ENCODE assay signal across 26 mouse cellular contexts in the genomic region with DNA sequence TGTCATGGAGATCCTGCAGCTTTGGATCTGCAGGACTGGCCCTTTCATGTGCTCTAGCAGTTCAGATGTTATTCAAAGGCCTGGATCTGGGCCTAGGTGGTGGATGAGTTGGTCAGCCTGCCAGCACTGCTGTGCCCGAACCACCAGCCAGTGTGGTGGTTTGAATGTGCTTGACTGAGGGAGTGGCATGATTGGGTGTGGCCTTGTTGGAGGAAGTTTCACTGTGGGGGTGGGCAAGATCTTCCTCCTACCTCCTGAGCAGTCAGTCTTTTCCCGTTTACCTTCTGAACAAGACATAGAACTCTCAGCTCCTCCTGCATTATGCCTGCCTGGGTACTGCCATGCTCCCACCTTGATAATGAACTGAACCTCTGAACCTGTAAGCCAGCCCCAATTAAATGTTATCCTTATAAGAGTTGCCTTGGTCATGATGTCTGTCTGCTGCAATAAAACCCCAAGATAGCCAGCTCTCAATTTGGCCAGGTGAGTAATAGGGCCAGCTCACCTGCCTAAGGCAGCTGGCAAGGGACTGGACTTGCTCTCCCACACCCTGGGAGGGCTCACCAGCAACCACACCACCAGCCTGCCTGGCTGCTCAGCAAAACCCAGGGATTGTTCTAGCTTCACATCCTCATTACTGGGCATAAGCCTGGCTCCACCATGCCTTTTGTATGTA. TPM values are rescaled to one million over a fixed set of nuclear protein-coding genes. Genes with fewer than 3 reads are reported as not detected.
DNase-seq lines count a peak whose midpoint lies in the region; ATAC-seq lines count a peak whose summit lies in the region.
"Had no signal": no experiment of that assay in that cellular context is flagged by ENCODE, and none has a peak within 500 bp of the region (broad histone marks: within the 10 kb centered on the region; RNA-seq: fewer than 3 reads in every experiment).

No protein-coding gene starts in this region.

- H3K36me3 ChIP-seq in heart, embryonic 12.5 days, result peaks cover 53% of the 10 kb centered on the region
- H3K36me3 ChIP-seq in forebrain, embryonic 13.5 days (ENCODE audit: poor library complexity, severe bottlenecking), result peaks cover 53% of the 10 kb centered on the region

- no peak overlapping the region for H3K27ac ChIP-seq in heart, embryonic 12.5 days (ENCODE audit: poor library complexity, severe bottlenecking)
- H3K27ac ChIP-seq in forebrain, embryonic 13.5 days, result no peak overlapping the region
- H3K27ac ChIP-seq: gastrocnemius, adult 2 months; hindbrain, postnatal 0 days; limb, embryonic 13.5 days; midbrain, embryonic 10.5 days had no signal

- no peak overlapping the region for H3K9ac ChIP-seq in heart, embryonic 12.5 days
- no peak overlapping the region for H3K9ac ChIP-seq in forebrain, embryonic 13.5 days
- H3K9ac ChIP-seq: limb, embryonic 13.5 days; liver, postnatal 0 days had no signal

- no peak overlapping the region for H3K4me2 ChIP-seq in heart, embryonic 12.5 days
- no peak overlapping the region for H3K4me2 ChIP-seq in forebrain, embryonic 13.5 days
- H3K4me2 ChIP-seq: heart, embryonic 11.5 days; limb, embryonic 13.5 days had no signal

- no peak overlapping the region for H3K4me3 ChIP-seq in heart, embryonic 12.5 days
- no peak overlapping the region for H3K4me3 ChIP-seq in forebrain, embryonic 13.5 days
- H3K4me3 ChIP-seq: gastrocnemius, adult 2 months; limb, embryonic 13.5 days; midbrain, embryonic 10.5 days had no signal

- DNase-seq in heart, adult 11 months, result peak; percentile 77
- DNase-seq in 3134 (ENCODE audit: extremely low read depth, insufficient read length, low spot score), result peak; percentile 58
- peak; percentile 35 for DNase-seq in NIH3T3 (ENCODE audit: low read depth)
- DNase-seq in urinary bladder, adult 18-20 months (ENCODE audit: low spot score in 2 of 2), result no peak
- DNase-seq in adipocyte (ENCODE audit: low spot score), result no peak
- DNase-seq: cerebellum, adult 11-12 months; embryo, embryonic 11 days; gastrocnemius, adult 2 months; heart, postnatal 10 days; kidney, adult 9 months; kidney, postnatal 14 days; liver, postnatal 0 days; lung, postnatal 14 days; right cerebral cortex, postnatal 14 days had no signal

- 75% methylated on average over 2 of the region's 2 CpGs for WGBS in heart, embryonic 12.5 days
- 91% methylated on average over 2 of the region's 2 CpGs for WGBS in forebrain, embryonic 13.5 days

- no peaks in the 10 kb centered on the region for H3K9me3 ChIP-seq in heart, embryonic 12.5 days (replicated peaks)
- no peaks in the 10 kb centered on the region for H3K9me3 ChIP-seq in forebrain, embryonic 13.5 days (replicated peaks)
- H3K9me3 ChIP-seq: limb, embryonic 13.5 days; midbrain, embryonic 10.5 days had no signal

- no peaks in the 10 kb centered on the region for H3K27me3 ChIP-seq in heart, embryonic 12.5 days (replicated peaks)
- H3K27me3 ChIP-seq in forebrain, embryonic 13.5 days, result no peaks in the 10 kb centered on the region
- H3K27me3 ChIP-seq: limb, embryonic 13.5 days had no signal

- ATAC-seq in heart, embryonic 12.5 days (ENCODE audit: insufficient number of reproducible peaks, low FRiP score), result no peak
- ATAC-seq in megakaryocyte, adult 5-6 weeks (ENCODE audit: poor library complexity, severe bottlenecking), result peak; percentile 56; the same call in 1 of the 2 replicates
- no peak for ATAC-seq in forebrain, embryonic 13.5 days
- ATAC-seq: forebrain, embryonic 14.5 days; hindbrain, postnatal 0 days; intestine, embryonic 16.5 days; liver, postnatal 0 days had no signal

- H3K4me1 ChIP-seq in heart, embryonic 12.5 days (replicated peaks), result no peaks in the 10 kb centered on the region
- no peaks in the 10 kb centered on the region for H3K4me1 ChIP-seq in forebrain, embryonic 13.5 days
- H3K4me1 ChIP-seq: limb, embryonic 13.5 days; midbrain, embryonic 10.5 days had no signal

RNA-seq across cellular contexts. Expression of gene Nfya, which starts 23.8 kb away (rescaled TPM):
- polyA plus RNA-seq in heart, embryonic 12.5 days (2016; fragmentation: Nextera tagmentation; extraction: Ambion mirVana), result 13.7 and 14.0 TPM in 2 replicates
- 83.3 and 85.2 TPM in 2 replicates for total RNA-seq in megakaryocyte, adult 5-6 weeks (2015)
- total RNA-seq in megakaryocyte, adult 5-6 weeks (2017), result 32.8 and 47.1 TPM in 2 replicates
- polyA plus RNA-seq in forebrain, embryonic 13.5 days (2015; fragmentation: Nextera tagmentation; extraction: Ambion mirVana), result 14.8 and 17.8 TPM in 2 replicates

RNA-seq across cellular contexts. Expression of gene Oard1, which starts 23.9 kb away (rescaled TPM):
- 43.6 and 45.4 TPM in 2 replicates for polyA plus RNA-seq in heart, embryonic 12.5 days (2016; fragmentation: Nextera tagmentation; extraction: Ambion mirVana)
- total RNA-seq in megakaryocyte, adult 5-6 weeks (2015), result 40.3 and 42.5 TPM in 2 replicates
- 52.8 and 53.3 TPM in 2 replicates for total RNA-seq in megakaryocyte, adult 5-6 weeks (2017)
- 74.4 and 85.8 TPM in 2 replicates for polyA plus RNA-seq in forebrain, embryonic 13.5 days (2015; fragmentation: Nextera tagmentation; extraction: Ambion mirVana)

RNA-seq across cellular contexts. Expression of gene Treml1, which starts 26.2 kb away (rescaled TPM):
- polyA plus RNA-seq in heart, embryonic 12.5 days (2016; fragmentation: Nextera tagmentation; extraction: Ambion mirVana), result 4.3 and 6.1 TPM in 2 replicates
- 0.29 and 0.39 TPM in 2 replicates for total RNA-seq in megakaryocyte, adult 5-6 weeks (2015)
- 0.40 TPM in 1 of 2 replicates, not detected in the other for total RNA-seq in megakaryocyte, adult 5-6 weeks (2017)
- 0.49 and 1.4 TPM in 2 replicates for polyA plus RNA-seq in forebrain, embryonic 13.5 days (2015; fragmentation: Nextera tagmentation; extraction: Ambion mirVana)
- total RNA-seq: gastrocnemius, adult 2 months; layer of hippocampus, postnatal 25 days had no signal
- polyA plus RNA-seq: hindbrain, postnatal 0 days had no signal

RNA-seq across cellular contexts. Expression of gene Trem2, which starts 39.7 kb away (rescaled TPM):
- 1.5 and 1.7 TPM in 2 replicates for polyA plus RNA-seq in heart, embryonic 12.5 days (2016; fragmentation: Nextera tagmentation; extraction: Ambion mirVana)
- total RNA-seq in megakaryocyte, adult 5-6 weeks (2015), result 50.6 and 58.3 TPM in 2 replicates
- 85.8 and 90.5 TPM in 2 replicates for total RNA-seq in megakaryocyte, adult 5-6 weeks (2017)
- polyA plus RNA-seq in forebrain, embryonic 13.5 days (2015; fragmentation: Nextera tagmentation; extraction: Ambion mirVana), result 2.1 and 2.3 TPM in 2 replicates

RNA-seq across cellular contexts. Expression of gene Apobec2, which starts 46.8 kb away (rescaled TPM):
- 199 and 207 TPM in 2 replicates for polyA plus RNA-seq in heart, embryonic 12.5 days (2016; fragmentation: Nextera tagmentation; extraction: Ambion mirVana)
- 0.45 TPM in 1 of 2 replicates, not detected in the other for total RNA-seq in megakaryocyte, adult 5-6 weeks (2015)
- 0.20 TPM in 1 of 2 replicates, not detected in the other for total RNA-seq in megakaryocyte, adult 5-6 weeks (2017)
- polyA plus RNA-seq in forebrain, embryonic 13.5 days (2015; fragmentation: Nextera tagmentation; extraction: Ambion mirVana), result 0.72 and 0.81 TPM in 2 replicates
- total RNA-seq: layer of hippocampus, adult 18-20 months; neutrophil, adult 5-6 weeks had no signal

Comparison
In these comparisons a context has a peak if more than half of its experiments do, and no peak if none do; other contexts are left out.
1. DNase-seq: peak in heart, adult 11 months (single experiment), 3134 (single experiment) and NIH3T3 (single experiment); none in urinary bladder, adult 18-20 months (0 of 2) and adipocyte (single experiment).